Mouse (Mus musculus) kidney, postnatal 36 days (tissue): ENCODE measurements around the gene Acsbg1.
"Not testable (repeated sequence)": the region's sequence is repeated elsewhere in the genome, so short reads cannot be mapped to it uniquely, and the experiment has no call there.

Experiments
- DNase-seq, 2 experiments: peaks; one replicate each; pipeline ENCODE4 v3.0.0; 2021 to 2022; ENCODE audit warnings: mixed read lengths in 2 of 2

The Acsbg1 gene

GRCm38 (mm10) chr9:54661605-54662377 lies at the start of gene Acsbg1:
Acsbg1 (minus strand) TSS chr9:54661870.
- peak in 1 of 2 experiments; percentile 10 for DNase-seq

- DNase-seq = no peak
Observed at GRCm38 (mm10) chr9:54708085-54708484, 46.4 kb upstream of the Acsbg1 start.

- no peak for DNase-seq
Observed at GRCm38 (mm10) chr9:54707288-54707999, 45.8 kb upstream of the Acsbg1 start.

GRCm38 (mm10) chr9:54705561-54705960 lies 43.9 kb upstream of the Acsbg1 start:
- DNase-seq = no peak

GRCm38 (mm10) chr9:54704361-54704760 lies 42.7 kb upstream of the Acsbg1 start:
- DNase-seq = no peak

GRCm38 (mm10) chr9:54702581-54702980 lies 40.9 kb upstream of the Acsbg1 start:
- no peak for DNase-seq

GRCm38 (mm10) chr9:54700746-54701145 lies 39.1 kb upstream of the Acsbg1 start:
- no peak for DNase-seq

GRCm38 (mm10) chr9:54700174-54700475 lies 38.5 kb upstream of the Acsbg1 start:
- peak in 1 of 2 experiments; percentile 8 for DNase-seq

- peak; percentile 75 to 89 for DNase-seq
Observed at GRCm38 (mm10) chr9:54699345-54700173, 37.9 kb upstream of the Acsbg1 start.

- no peak for DNase-seq
Observed at GRCm38 (mm10) chr9:54699087-54699344, 37.3 kb upstream of the Acsbg1 start.

GRCm38 (mm10) chr9:54698318-54699086 lies 36.8 kb upstream of the Acsbg1 start, which contains the start of gene Dnaja4:
Dnaja4 (plus strand) TSS chr9:54698873.
- no peak for DNase-seq

GRCm38 (mm10) chr9:54691241-54691805 lies 29.7 kb upstream of the Acsbg1 start:
- DNase-seq = peak in 1 of 2 experiments; percentile 51

- DNase-seq = not testable (repeated sequence)
Observed at GRCm38 (mm10) chr9:54690697-54691096, 29.0 kb upstream of the Acsbg1 start.

GRCm38 (mm10) chr9:54689446-54689845 lies 27.8 kb upstream of the Acsbg1 start:
- no peak for DNase-seq

- peak; percentile 25 to 62 for DNase-seq
Observed at GRCm38 (mm10) chr9:54687246-54688236, 25.9 kb upstream of the Acsbg1 start.

- no peak for DNase-seq
Observed at GRCm38 (mm10) chr9:54683814-54684605, 22.3 kb upstream of the Acsbg1 start.

GRCm38 (mm10) chr9:54682846-54683245 lies 21.2 kb upstream of the Acsbg1 start:
- DNase-seq = no peak

- DNase-seq = peak; percentile 63 to 83
Observed at GRCm38 (mm10) chr9:54676531-54676986, 14.9 kb upstream of the Acsbg1 start.

GRCm38 (mm10) chr9:54673887-54674286 lies 12.2 kb upstream of the Acsbg1 start:
- DNase-seq = no peak

- no peak for DNase-seq
Observed at GRCm38 (mm10) chr9:54671962-54672361, 10.3 kb upstream of the Acsbg1 start.
